Mouse (Mus musculus) brain, adult 10 weeks (tissue): ENCODE data around the gene Tiparp. TPM values are rescaled to one million over a fixed set of nuclear protein-coding genes. Genes with fewer than 3 reads are reported as not detected.

Source experiments
- polyA plus RNA-seq: library from polyadenylated mRNA; stranded (reverse); fragments of 350-450 nt; fragmentation: Illumina TruSeq; extraction: RNeasy Lipid Tissue Mini Kit (QIAGEN cat#74804); gene quantifications from one replicate; pipeline ENCODE4 v1.2.3, GENCODE M21; 2015; ENCODE audit warnings: low read depth, low replicate concordance

Tiparp gene
- polyA plus RNA-seq = 14.5 TPM

GRCm38 (mm10) chr3:65527691-65528601, at the start of gene Tiparp:
Gene Tiparp (plus strand): TSS chr3:65528410.

Other genes with a start within 250 kb of the Tiparp start
- 134 TPM for gene Ssr3, start 135.8 kb upstream of the Tiparp start, polyA plus RNA-seq
- gene Lekr1, start 137.8 kb downstream of the Tiparp start, polyA plus RNA-seq = 6.3 TPM